Mouse (Mus musculus) bone marrow macrophage, adult 2 months (primary cell): ENCODE results near the gene Prn.

Experiments
- CTCF ChIP-seq: IDR thresholded peaks from 2 replicates; pipeline ENCODE4 v1.5.1; 2012; ENCODE audit warnings: low read depth, mild to moderate bottlenecking, low read length, moderate library complexity
- POLR2A ChIP-seq: IDR thresholded peaks from 2 replicates; pipeline ENCODE4 v1.6.1; 2012; ENCODE audit warnings: mild to moderate bottlenecking, low read depth, low read length, borderline replicate concordance

DNA sequence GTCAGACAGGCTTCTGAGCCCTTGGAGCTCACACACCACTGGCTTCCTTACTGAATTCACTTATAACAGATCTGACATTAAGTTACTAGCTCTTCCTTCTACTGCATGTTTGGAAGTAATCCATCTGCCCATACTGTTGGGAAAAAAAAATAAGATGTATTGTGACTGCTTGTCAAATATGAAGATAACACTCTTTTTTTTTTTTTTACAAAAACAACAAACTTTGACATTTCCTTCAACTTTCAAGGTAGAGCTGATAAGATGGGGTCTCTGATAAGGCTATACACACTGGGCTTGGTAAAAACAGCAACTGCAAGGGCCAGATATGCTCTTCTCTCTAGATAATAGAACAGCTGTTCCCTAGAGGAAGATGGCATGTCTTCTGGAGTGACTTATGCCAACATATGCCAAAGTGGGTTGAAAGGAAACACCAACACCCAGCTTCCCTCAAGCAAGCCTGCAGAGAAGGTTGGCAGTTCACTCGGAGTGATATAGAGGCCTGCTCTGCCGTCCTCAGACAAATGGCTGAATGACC lies 45.4 kb upstream of the Prn start:
- TF ChIP-seq CTCF (no peak), POLR2A (no peak)
